Mouse (Mus musculus): ENCODE measurements around the gene Fos. TPM values are rescaled to one million over a fixed set of nuclear protein-coding genes. Genes with fewer than 3 reads are reported as not detected.

Fos gene
- polyA plus RNA-seq (2012; rRNA removed) = 16.6 and 22.4 TPM in 2 replicates

DNA sequence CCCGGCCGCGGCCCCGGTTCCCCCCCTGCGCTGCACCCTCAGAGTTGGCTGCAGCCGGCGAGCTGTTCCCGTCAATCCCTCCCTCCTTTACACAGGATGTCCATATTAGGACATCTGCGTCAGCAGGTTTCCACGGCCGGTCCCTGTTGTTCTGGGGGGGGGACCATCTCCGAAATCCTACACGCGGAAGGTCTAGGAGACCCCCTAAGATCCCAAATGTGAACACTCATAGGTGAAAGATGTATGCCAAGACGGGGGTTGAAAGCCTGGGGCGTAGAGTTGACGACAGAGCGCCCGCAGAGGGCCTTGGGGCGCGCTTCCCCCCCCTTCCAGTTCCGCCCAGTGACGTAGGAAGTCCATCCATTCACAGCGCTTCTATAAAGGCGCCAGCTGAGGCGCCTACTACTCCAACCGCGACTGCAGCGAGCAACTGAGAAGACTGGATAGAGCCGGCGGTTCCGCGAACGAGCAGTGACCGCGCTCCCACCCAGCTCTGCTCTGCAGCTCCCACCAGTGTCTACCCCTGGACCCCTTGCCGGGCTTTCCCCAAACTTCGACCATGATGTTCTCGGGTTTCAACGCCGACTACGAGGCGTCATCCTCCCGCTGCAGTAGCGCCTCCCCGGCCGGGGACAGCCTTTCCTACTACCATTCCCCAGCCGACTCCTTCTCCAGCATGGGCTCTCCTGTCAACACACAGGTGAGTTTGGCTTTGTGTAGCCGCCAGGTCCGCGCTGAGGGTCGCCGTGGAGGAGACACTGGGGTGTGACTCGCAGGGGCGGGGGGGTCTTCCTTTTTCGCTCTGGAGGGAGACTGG is at the start of gene Fos:
Fos (plus strand) TSS at position 410 of the 817 bp plus-strand sequence.
- TF ChIP-seq CTCF (IDR thresholded peaks at IDR 0.05; ENCODE audit: borderline replicate concordance, insufficient read depth, low read depth, low read length) (no peak), POLR2A (IDR thresholded peaks at IDR 0.05; ENCODE audit: borderline replicate concordance, insufficient read depth, low read length) (peak; percentile 87; the same call in 1 of the 2 replicates)
- DNase-seq = peak; percentile 92 to 93
- peaks cover 7% of the 10 kb centered on the region; the same call in 1 of the 2 replicates for H3K4me1 ChIP-seq (ENCODE audit: control insufficient read depth, insufficient read depth, low read length)
- peak within 1 kb of the TSS; percentile 95 for H3K27ac ChIP-seq (ENCODE audit: insufficient read depth, low read length)
- peak within 1 kb of the TSS; percentile 79 for H3K4me3 ChIP-seq (replicated peaks; ENCODE audit: insufficient read depth, low read depth, low read length)
- no peaks in the 10 kb centered on the region for H3K27me3 ChIP-seq (ENCODE audit: control insufficient read depth, insufficient read depth, low read length)
- under 1% methylated on average over 56 of the region's 56 CpGs for WGBS

DNA sequence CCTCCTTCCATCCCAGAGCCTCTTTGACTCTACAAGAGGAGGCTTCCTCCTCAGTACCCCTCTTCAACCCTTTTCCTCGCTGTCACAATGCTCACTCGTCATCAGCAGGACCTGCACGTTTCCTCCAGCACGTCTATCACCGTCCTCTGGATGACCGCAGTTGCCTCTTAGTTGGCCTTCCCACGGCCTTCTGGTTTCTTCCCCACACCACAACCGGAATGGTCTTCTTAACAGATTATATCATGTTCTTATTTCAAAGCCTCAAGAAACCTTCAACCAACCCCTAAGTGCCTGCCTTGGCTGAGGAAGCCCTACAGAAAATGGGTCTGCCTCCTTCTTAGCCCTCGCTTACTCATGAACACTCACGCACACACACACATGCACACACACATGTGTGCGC is 48.0 kb upstream of the Fos start:
- WGBS = 93% methylated on average over 11 of the region's 11 CpGs
- no peak overlapping the region for H3K27ac ChIP-seq (ENCODE audit: insufficient read depth, low read length)
- H3K27me3 ChIP-seq (ENCODE audit: control insufficient read depth, insufficient read depth, low read length) = no peaks in the 10 kb centered on the region; the same call in 1 of the 2 replicates
- H3K4me1 ChIP-seq (ENCODE audit: control insufficient read depth, insufficient read depth, low read length) = peaks cover 5% of the 10 kb centered on the region; the same call in 1 of the 2 replicates
- TF ChIP-seq CTCF (IDR thresholded peaks at IDR 0.05; ENCODE audit: borderline replicate concordance, insufficient read depth, low read depth, low read length) (no peak), POLR2A (IDR thresholded peaks at IDR 0.05; ENCODE audit: borderline replicate concordance, insufficient read depth, low read length) (no peak)
- no peak for DNase-seq
- no peak overlapping the region for H3K4me3 ChIP-seq (replicated peaks; ENCODE audit: insufficient read depth, low read depth, low read length)

DNA sequence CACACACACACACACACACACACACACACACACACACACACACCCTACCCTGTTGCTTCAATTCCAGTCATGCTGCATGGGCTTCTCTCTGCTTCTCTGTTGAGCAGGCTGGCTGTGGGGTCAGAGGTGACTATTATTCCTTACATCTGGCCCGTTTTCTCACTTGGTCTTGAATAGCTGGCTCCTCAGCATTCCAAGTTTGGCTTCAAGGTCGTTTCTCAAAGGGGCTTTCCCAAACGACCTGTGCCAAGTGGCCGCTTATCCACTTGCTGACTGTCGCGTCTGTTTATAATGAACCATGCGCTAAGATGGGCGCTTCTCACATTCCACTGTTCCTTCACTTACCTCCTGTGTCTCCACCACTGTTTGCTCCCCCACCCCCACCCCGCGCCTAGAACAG is 47.6 kb upstream of the Fos start:
- H3K27me3 ChIP-seq (ENCODE audit: control insufficient read depth, insufficient read depth, low read length) = no peaks in the 10 kb centered on the region; the same call in 1 of the 2 replicates
- 44% methylated on average over 10 of the region's 10 CpGs for WGBS
- TF ChIP-seq POLR2A (IDR thresholded peaks at IDR 0.05; ENCODE audit: borderline replicate concordance, insufficient read depth, low read length) = no peak
- no peak for TF ChIP-seq CTCF (IDR thresholded peaks at IDR 0.05; ENCODE audit: borderline replicate concordance, insufficient read depth, low read depth, low read length)
- H3K4me1 ChIP-seq (ENCODE audit: control insufficient read depth, insufficient read depth, low read length) = peaks cover 2% of the 10 kb centered on the region; the same call in 1 of the 2 replicates
- H3K4me3 ChIP-seq (replicated peaks; ENCODE audit: insufficient read depth, low read depth, low read length) = no peak overlapping the region
- H3K27ac ChIP-seq (ENCODE audit: insufficient read depth, low read length) = no peak overlapping the region
- DNase-seq = no peak

DNA sequence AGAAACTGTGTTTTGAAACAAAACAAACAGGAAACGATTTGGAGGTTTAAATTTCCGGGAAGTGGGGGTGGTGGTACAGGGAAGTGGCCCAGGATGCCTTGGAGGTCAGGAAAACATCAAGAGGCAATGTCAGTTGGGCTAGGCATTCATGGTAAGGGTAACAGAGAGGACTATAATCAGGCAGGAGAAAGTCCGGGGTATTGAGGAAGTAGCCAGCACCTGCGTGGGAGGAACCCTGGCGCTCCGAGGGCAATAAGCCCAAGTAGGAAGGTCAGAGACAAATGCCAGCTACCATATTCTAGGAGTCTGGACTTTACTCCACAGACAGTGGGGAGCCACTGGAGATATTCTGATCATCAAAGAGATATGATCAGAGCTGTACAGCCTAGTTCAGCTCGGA is 45.9 kb upstream of the Fos start:
- DNase-seq = no peak
- whole genome bisulfite sequencing = 86% methylated on average over 7 of the region's 7 CpGs
- no peak for TF ChIP-seq POLR2A (IDR thresholded peaks at IDR 0.05; ENCODE audit: borderline replicate concordance, insufficient read depth, low read length)
- no peak for TF ChIP-seq CTCF (IDR thresholded peaks at IDR 0.05; ENCODE audit: borderline replicate concordance, insufficient read depth, low read depth, low read length)

DNA sequence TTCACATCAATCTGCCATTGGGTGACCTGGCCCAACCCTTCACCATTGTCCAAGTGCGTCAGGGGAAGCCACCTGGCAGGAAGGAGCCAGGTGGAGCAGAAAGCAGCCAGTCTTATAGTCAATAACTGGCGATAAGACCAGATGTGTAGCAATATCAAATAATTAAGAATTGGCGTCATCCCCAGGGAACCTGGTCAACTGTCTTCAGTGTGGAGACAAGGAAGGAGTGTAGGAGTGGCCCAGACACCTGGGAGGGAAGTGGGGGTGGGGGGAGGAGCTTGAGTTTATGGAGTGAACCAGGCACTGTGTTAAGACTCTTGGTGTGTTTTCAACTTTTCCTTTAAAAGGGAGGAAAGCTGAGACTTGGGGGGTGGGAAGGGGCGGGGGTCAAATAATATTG is 43.7 kb upstream of the Fos start:
- TF ChIP-seq CTCF (IDR thresholded peaks at IDR 0.05; ENCODE audit: borderline replicate concordance, insufficient read depth, low read depth, low read length) (no peak), POLR2A (IDR thresholded peaks at IDR 0.05; ENCODE audit: borderline replicate concordance, insufficient read depth, low read length) (no peak)
- no peak overlapping the region for H3K4me3 ChIP-seq (replicated peaks; ENCODE audit: insufficient read depth, low read depth, low read length)
- no peak for DNase-seq
- H3K27me3 ChIP-seq (ENCODE audit: control insufficient read depth, insufficient read depth, low read length) = no peaks in the 10 kb centered on the region; the same call in 1 of the 2 replicates
- WGBS = 82% methylated on average over 4 of the region's 4 CpGs
- no peak overlapping the region for H3K27ac ChIP-seq (ENCODE audit: insufficient read depth, low read length)
- peaks cover 2% of the 10 kb centered on the region for H3K4me1 ChIP-seq (ENCODE audit: control insufficient read depth, insufficient read depth, low read length)

More for the DNA sequence above, 45.9 kb upstream of the Fos start:
- Histone ChIP-seq H3K27me3 (ENCODE audit: control insufficient read depth, insufficient read depth, low read length) (no peaks in the 10 kb centered on the region; the same call in 1 of the 2 replicates), H3K4me3 (replicated peaks; ENCODE audit: insufficient read depth, low read depth, low read length) (no peak overlapping the region), H3K27ac (ENCODE audit: insufficient read depth, low read length) (no peak overlapping the region), H3K4me1 (ENCODE audit: control insufficient read depth, insufficient read depth, low read length) (peaks cover 2% of the 10 kb centered on the region; the same call in 1 of the 2 replicates)

DNA sequence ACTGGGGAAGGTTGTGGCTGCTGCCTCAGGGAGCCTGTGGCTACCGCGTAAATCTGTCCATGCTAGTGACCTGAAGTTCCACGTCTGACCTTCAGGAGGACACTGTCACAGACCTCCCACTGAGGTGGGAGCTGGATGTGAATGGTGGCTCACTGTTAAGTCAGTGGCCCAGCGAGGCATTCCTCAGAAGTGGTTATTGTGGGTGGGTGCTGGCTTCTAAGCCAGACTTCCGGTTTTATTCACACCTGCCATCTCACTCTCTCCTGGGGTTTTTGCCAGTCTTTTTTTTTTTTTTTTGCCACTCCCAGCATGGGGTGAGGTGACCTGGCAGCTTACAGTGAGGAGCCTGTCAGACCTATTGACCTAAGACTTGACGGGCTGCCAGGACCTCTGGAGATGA is 43.3 kb upstream of the Fos start:
- H3K27ac ChIP-seq (ENCODE audit: insufficient read depth, low read length) = no peak overlapping the region
- no peaks in the 10 kb centered on the region; the same call in 1 of the 2 replicates for H3K27me3 ChIP-seq (ENCODE audit: control insufficient read depth, insufficient read depth, low read length)
- DNase-seq = no peak
- H3K4me3 ChIP-seq (replicated peaks; ENCODE audit: insufficient read depth, low read depth, low read length) = no peak overlapping the region
- H3K4me1 ChIP-seq (ENCODE audit: control insufficient read depth, insufficient read depth, low read length) = peaks cover 4% of the 10 kb centered on the region
- TF ChIP-seq CTCF (IDR thresholded peaks at IDR 0.05; ENCODE audit: borderline replicate concordance, insufficient read depth, low read depth, low read length) (no peak), POLR2A (IDR thresholded peaks at IDR 0.05; ENCODE audit: borderline replicate concordance, insufficient read depth, low read length) (no peak)
- WGBS = 47% methylated on average over 6 of the region's 6 CpGs

DNA sequence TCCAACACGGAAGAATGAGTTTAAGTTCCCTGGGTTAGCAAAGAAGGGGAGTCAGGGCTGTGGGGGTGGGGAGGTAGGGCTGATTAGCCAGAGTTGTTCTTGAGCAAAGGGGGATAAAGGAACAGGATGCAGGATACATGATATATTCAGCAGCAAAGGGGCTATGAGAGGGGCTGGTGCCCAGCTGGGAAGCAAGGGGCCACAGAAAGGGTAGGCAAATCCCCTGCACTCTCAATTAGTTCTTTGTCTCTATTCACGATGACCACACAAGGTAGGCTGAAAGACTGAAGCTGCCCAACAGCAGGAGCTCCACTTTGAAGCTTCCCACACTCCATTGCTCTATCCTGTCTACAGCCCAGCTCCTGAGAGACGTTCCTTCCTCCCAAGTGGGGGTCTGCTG is 39.8 kb upstream of the Fos start:
- no peak for DNase-seq
- H3K27ac ChIP-seq (ENCODE audit: insufficient read depth, low read length) = no peak overlapping the region
- no peak overlapping the region for H3K4me3 ChIP-seq (replicated peaks; ENCODE audit: insufficient read depth, low read depth, low read length)
- 60% methylated on average over 3 of the region's 3 CpGs for WGBS
- TF ChIP-seq POLR2A (IDR thresholded peaks at IDR 0.05; ENCODE audit: borderline replicate concordance, insufficient read depth, low read length) (no peak), CTCF (IDR thresholded peaks at IDR 0.05; ENCODE audit: borderline replicate concordance, insufficient read depth, low read depth, low read length) (no peak)
- peaks cover 14% of the 10 kb centered on the region for H3K4me1 ChIP-seq (ENCODE audit: control insufficient read depth, insufficient read depth, low read length)
- H3K27me3 ChIP-seq (ENCODE audit: control insufficient read depth, insufficient read depth, low read length) = no peaks in the 10 kb centered on the region

DNA sequence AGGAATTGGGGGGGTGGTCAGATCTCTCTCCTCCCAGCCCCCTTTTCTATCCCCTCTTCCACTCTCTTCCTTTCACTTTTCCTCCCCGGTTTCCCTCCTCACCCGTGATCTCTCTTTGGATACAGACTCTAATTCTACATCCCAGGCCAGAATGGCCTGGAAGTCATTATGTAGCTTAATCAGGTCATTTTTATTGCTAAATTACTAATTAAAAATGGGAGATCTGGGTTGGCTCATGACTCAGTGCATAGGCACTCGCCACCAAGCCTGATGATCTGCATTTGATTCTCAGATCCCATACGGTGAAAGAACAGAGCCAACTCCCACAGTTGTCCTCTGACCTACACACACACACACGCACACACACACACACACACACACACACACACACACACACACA is 39.2 kb upstream of the Fos start:
- no peak for DNase-seq
- 86% methylated on average over 5 of the region's 5 CpGs for WGBS

More for the DNA sequence above, 39.2 kb upstream of the Fos start:
- Histone ChIP-seq H3K27me3 (ENCODE audit: control insufficient read depth, insufficient read depth, low read length) (no peaks in the 10 kb centered on the region), H3K27ac (ENCODE audit: insufficient read depth, low read length) (no peak overlapping the region), H3K4me3 (replicated peaks; ENCODE audit: insufficient read depth, low read depth, low read length) (no peak overlapping the region), H3K4me1 (ENCODE audit: control insufficient read depth, insufficient read depth, low read length) (peaks cover 14% of the 10 kb centered on the region)
- no peak for TF ChIP-seq CTCF (IDR thresholded peaks at IDR 0.05; ENCODE audit: borderline replicate concordance, insufficient read depth, low read depth, low read length)
- TF ChIP-seq POLR2A (IDR thresholded peaks at IDR 0.05; ENCODE audit: borderline replicate concordance, insufficient read depth, low read length) = no peak

Data from cerebellum, adult 2 months (tissue).